Mouse (Mus musculus): ENCODE results near the gene Aanat. TPM values are rescaled to one million over a fixed set of nuclear protein-coding genes. Genes with fewer than 3 reads are reported as not detected.
"Not testable (repeated sequence)": the region's sequence is repeated elsewhere in the genome, so short reads cannot be mapped to it uniquely, and the experiment has no call there.

Gene Aanat
- polyA plus RNA-seq, 1 experiment from 2014 or later, result not detected

- H3K27ac ChIP-seq (replicated peaks), result no peak overlapping the region
- no peaks in the 10 kb centered on the region for H3K36me3 ChIP-seq (ENCODE audit: control insufficient read depth, insufficient read depth, low read length)
- ATAC-seq (ENCODE audit: low FRiP score, low TSS enrichment), result no peak
- no peaks in the 10 kb centered on the region for H3K27me3 ChIP-seq (ENCODE audit: control insufficient read depth, insufficient read depth, low read length)
- no peaks in the 10 kb centered on the region for H3K9me3 ChIP-seq (ENCODE audit: control insufficient read depth, low read length)
- H3K4me2 ChIP-seq (replicated peaks; ENCODE audit: low read depth), result no peak overlapping the region
- WGBS, result 86% methylated on average over 6 of the region's 6 CpGs
- H3K9ac ChIP-seq (ENCODE audit: low read length), result no peak overlapping the region
- TF ChIP-seq CTCF (IDR thresholded peaks at IDR 0.05; ENCODE audit: low read depth) (no peak), EP300 (optimal IDR thresholded peaks at IDR 0.05) (no peak)
- DNase-seq (ENCODE audit: low spot score), result no peak
- peaks cover 1% of the 10 kb centered on the region; the same call in 1 of the 2 replicates for H3K4me1 ChIP-seq (replicated peaks; ENCODE audit: control insufficient read depth, insufficient read depth)
- H3K4me3 ChIP-seq (ENCODE audit: low read depth, low read length), result no peak overlapping the region
Measured at GRCm38 (mm10) chr11:116629472-116629871, 43.2 kb downstream of the Aanat start.

GRCm38 (mm10) chr11:116630171-116630965, 44.1 kb downstream of the Aanat start:
- Histone ChIP-seq H3K9me3 (ENCODE audit: control insufficient read depth, low read length) (no peaks in the 10 kb centered on the region), H3K27ac (replicated peaks) (no peak overlapping the region), H3K36me3 (ENCODE audit: control insufficient read depth, insufficient read depth, low read length) (no peaks in the 10 kb centered on the region), H3K4me2 (replicated peaks; ENCODE audit: low read depth) (no peak overlapping the region), H3K4me1 (replicated peaks; ENCODE audit: control insufficient read depth, insufficient read depth) (no peaks in the 10 kb centered on the region), H3K4me3 (ENCODE audit: low read depth, low read length) (no peak overlapping the region), H3K9ac (ENCODE audit: low read length) (no peak overlapping the region), H3K27me3 (ENCODE audit: control insufficient read depth, insufficient read depth, low read length) (no peaks in the 10 kb centered on the region)
- TF ChIP-seq EP300 (optimal IDR thresholded peaks at IDR 0.05) (no peak), CTCF (IDR thresholded peaks at IDR 0.05; ENCODE audit: low read depth) (no peak)
- no peak for ATAC-seq (ENCODE audit: low FRiP score, low TSS enrichment)
- DNase-seq (ENCODE audit: low spot score), result no peak
- 47% methylated on average over 12 of the region's 12 CpGs for WGBS

- 43% methylated on average over 10 of the region's 10 CpGs for WGBS
Measured at GRCm38 (mm10) chr11:116632962-116633361, 46.7 kb downstream of the Aanat start.

GRCm38 (mm10) chr11:116636607-116637006, 50.4 kb downstream of the Aanat start:
- not testable (repeated sequence) for H3K4me2 ChIP-seq (replicated peaks; ENCODE audit: low read depth); H3K9me3 ChIP-seq (ENCODE audit: control insufficient read depth, low read length); H3K27ac ChIP-seq (replicated peaks); DNase-seq (ENCODE audit: low spot score); H3K9ac ChIP-seq (ENCODE audit: low read length); ATAC-seq (ENCODE audit: low FRiP score, low TSS enrichment); H3K36me3 ChIP-seq (ENCODE audit: control insufficient read depth, insufficient read depth, low read length); H3K4me1 ChIP-seq (replicated peaks; ENCODE audit: control insufficient read depth, insufficient read depth); H3K4me3 ChIP-seq (ENCODE audit: low read depth, low read length); H3K27me3 ChIP-seq (ENCODE audit: control insufficient read depth, insufficient read depth, low read length)
- peak; percentile 45 for TF ChIP-seq CTCF (IDR thresholded peaks at IDR 0.05; ENCODE audit: low read depth)
- WGBS, result 75% methylated on average over 8 of the region's 8 CpGs

More at GRCm38 (mm10) chr11:116632962-116633361, 46.7 kb downstream of the Aanat start:
- H3K27ac ChIP-seq (replicated peaks), result no peak overlapping the region
- no peak for TF ChIP-seq CTCF (IDR thresholded peaks at IDR 0.05; ENCODE audit: low read depth)
- H3K27me3 ChIP-seq (ENCODE audit: control insufficient read depth, insufficient read depth, low read length), result no peaks in the 10 kb centered on the region
- DNase-seq (ENCODE audit: low spot score), result no peak
- ATAC-seq (ENCODE audit: low FRiP score, low TSS enrichment), result 0 out of 2 replicates have a peak, but pooled peaks have one; percentile 24
- H3K4me3 ChIP-seq (ENCODE audit: low read depth, low read length), result no peak overlapping the region
- no peaks in the 10 kb centered on the region for H3K36me3 ChIP-seq (ENCODE audit: control insufficient read depth, insufficient read depth, low read length)
- H3K4me1 ChIP-seq (replicated peaks; ENCODE audit: control insufficient read depth, insufficient read depth), result no peaks in the 10 kb centered on the region
- no peaks in the 10 kb centered on the region for H3K9me3 ChIP-seq (ENCODE audit: control insufficient read depth, low read length)
- H3K4me2 ChIP-seq (replicated peaks; ENCODE audit: low read depth), result no peak overlapping the region
- H3K9ac ChIP-seq (ENCODE audit: low read length), result no peak overlapping the region

GRCm38 (mm10) chr11:116641168-116641567, 54.9 kb downstream of the Aanat start:
- ATAC-seq (ENCODE audit: low FRiP score, low TSS enrichment) (no peak), DNase-seq (ENCODE audit: low spot score) (peak; percentile 61)
- Histone ChIP-seq H3K4me2 (replicated peaks; ENCODE audit: low read depth) (no peak overlapping the region), H3K36me3 (ENCODE audit: control insufficient read depth, insufficient read depth, low read length) (no peaks in the 10 kb centered on the region), H3K4me1 (replicated peaks; ENCODE audit: control insufficient read depth, insufficient read depth) (no peaks in the 10 kb centered on the region), H3K9ac (ENCODE audit: low read length) (no peak overlapping the region), H3K9me3 (ENCODE audit: control insufficient read depth, low read length) (no peaks in the 10 kb centered on the region), H3K27me3 (ENCODE audit: control insufficient read depth, insufficient read depth, low read length) (no peaks in the 10 kb centered on the region), H3K4me3 (ENCODE audit: low read depth, low read length) (no peak overlapping the region), H3K27ac (replicated peaks) (no peak overlapping the region)
- WGBS, result 54% methylated on average over 5 of the region's 5 CpGs
- TF ChIP-seq CTCF (IDR thresholded peaks at IDR 0.05; ENCODE audit: low read depth) (peak; percentile 69), EP300 (optimal IDR thresholded peaks at IDR 0.05) (no peak)

GRCm38 (mm10) chr11:116641731-116642130, 55.5 kb downstream of the Aanat start:
- no peak overlapping the region for H3K4me3 ChIP-seq (ENCODE audit: low read depth, low read length)
- no peaks in the 10 kb centered on the region for H3K9me3 ChIP-seq (ENCODE audit: control insufficient read depth, low read length)
- H3K36me3 ChIP-seq (ENCODE audit: control insufficient read depth, insufficient read depth, low read length), result no peaks in the 10 kb centered on the region
- H3K27me3 ChIP-seq (ENCODE audit: control insufficient read depth, insufficient read depth, low read length), result no peaks in the 10 kb centered on the region
- no peak for DNase-seq (ENCODE audit: low spot score)
- no peak overlapping the region for H3K27ac ChIP-seq (replicated peaks)
- H3K9ac ChIP-seq (ENCODE audit: low read length), result no peak overlapping the region
- no peaks in the 10 kb centered on the region for H3K4me1 ChIP-seq (replicated peaks; ENCODE audit: control insufficient read depth, insufficient read depth)
- no peak overlapping the region for H3K4me2 ChIP-seq (replicated peaks; ENCODE audit: low read depth)
- TF ChIP-seq EP300 (optimal IDR thresholded peaks at IDR 0.05), result no peak
- no peak for TF ChIP-seq CTCF (IDR thresholded peaks at IDR 0.05; ENCODE audit: low read depth)
- 71% methylated on average over 3 of the region's 3 CpGs for WGBS
- ATAC-seq (ENCODE audit: low FRiP score, low TSS enrichment), result no peak

Measured in stomach, postnatal 0 days (tissue).